Mouse (Mus musculus) kidney, postnatal 10 days (tissue): ENCODE results near the gene Asb3.
A peak's percentile ranks its signal among the peaks of the same experiment; 100 is the strongest.

Experiments
- DNase-seq: peaks from one replicate; pipeline ENCODE4 v3.0.0; 2021; ENCODE audit warnings: mixed read lengths

Asb3 gene

GRCm38 (mm10) chr11:30885171-30885871 is at the start of gene Asb3, which contains the start of gene Gpr75:
Gene Asb3 (plus strand): TSS chr11:30885416.
Gene Gpr75 (plus strand): TSS chr11:30885358.
- DNase-seq: peak; percentile 70

DNA sequence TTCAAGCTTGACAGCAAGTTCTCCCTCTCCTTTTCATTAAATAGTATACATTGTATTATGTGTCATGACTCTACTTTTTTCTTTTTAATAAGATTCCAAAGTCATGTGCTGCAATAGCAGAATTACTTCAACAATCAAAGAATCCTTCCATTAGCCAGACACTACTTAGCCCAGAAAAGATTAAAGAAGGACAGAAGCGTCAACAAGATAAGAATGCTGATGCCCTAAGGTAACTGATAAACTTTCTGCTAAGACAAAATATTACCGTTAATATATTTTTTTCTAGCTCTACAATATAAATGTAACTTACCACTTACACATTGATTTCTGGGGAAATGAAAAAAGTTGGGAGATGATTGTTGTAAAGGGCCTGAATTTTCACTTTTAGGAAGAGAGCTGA is 46.4 kb upstream of the Asb3 start:
- no peak for DNase-seq

DNA sequence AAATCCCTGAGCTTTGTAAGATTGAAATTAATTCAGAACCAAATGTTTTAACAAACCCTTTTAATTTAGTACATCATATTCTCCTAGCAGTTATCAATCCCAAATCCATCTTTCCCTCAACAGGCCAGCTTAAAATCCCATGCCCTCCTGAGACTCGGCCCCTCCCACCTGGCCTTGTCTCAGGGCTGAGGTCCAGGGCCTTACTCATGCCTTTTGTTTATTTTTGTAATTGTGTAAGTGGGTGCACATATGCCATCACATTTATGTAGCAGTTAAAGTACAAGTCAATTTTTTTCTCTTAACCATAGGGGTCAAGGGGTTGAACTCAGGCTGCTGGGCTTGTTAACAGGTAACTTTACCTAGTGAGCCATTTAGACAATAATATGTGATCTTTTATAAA is 40.9 kb upstream of the Asb3 start:
- DNase-seq: no peak

DNA sequence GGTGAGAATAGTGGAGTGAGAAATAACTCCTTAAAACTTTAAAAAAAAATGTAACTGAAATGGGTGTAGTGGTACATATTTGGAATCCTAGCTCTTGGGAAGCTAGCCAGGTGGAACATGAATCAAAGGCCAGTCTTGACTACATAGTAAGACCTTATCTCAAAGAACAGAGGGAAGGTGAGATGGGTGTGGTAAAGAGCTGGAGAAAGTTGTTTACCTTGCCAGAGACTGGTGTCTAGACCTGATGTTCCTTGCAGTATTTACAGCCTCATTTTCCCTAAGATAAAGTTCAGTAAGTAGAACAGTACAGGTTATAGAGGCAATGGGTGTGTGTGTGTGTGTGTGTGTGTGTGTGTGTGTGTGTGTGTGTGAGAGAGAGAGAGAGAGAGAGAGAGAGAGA is 12.8 kb upstream of the Asb3 start:
- DNase-seq: no peak

GRCm38 (mm10) chr11:30888153-30888552 is 2.9 kb downstream of the Asb3 start:
- DNase-seq: no peak

GRCm38 (mm10) chr11:30896201-30896600 is 11.0 kb downstream of the Asb3 start:
- DNase-seq: no peak

DNA sequence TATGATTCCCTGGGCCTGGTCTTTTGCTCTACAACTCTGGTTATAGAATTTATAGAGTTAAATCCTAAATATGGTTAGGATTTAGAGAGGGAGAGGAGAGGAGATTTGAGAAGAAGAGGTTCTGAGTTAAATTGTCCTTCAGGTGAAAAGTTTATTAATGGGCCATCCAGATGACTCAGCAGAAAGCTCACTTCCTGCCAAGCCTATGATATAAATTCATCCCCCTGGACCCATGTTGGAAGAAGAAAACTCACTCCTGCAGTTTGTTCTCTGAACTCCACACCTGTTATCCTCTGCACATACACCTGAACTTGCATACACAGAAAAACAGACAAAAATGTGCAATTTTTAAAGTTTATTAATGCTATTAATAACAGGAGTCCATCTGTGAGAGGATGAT is 14.1 kb downstream of the Asb3 start:
- DNase-seq: no peak

DNA sequence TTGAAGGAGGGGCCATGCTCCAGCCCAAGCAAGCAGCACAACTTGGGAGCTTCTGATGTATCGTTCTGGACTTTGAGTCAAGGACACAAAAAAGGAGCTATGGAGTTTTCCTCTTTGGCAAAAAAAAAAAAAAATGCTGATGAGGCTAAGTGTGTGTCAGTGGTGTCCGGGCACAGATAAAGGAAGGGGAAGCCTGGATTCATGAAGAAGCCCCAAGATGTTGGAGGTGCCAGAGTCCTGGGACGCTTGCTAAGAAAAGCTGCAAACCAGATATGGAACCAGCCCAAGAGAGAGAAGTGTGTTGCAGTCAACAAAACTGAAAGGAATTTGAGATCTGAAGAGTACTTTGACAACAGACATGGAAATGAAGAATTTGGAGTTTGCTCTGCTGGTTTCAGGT is 27.1 kb downstream of the Asb3 start:
- no peak for DNase-seq

DNA sequence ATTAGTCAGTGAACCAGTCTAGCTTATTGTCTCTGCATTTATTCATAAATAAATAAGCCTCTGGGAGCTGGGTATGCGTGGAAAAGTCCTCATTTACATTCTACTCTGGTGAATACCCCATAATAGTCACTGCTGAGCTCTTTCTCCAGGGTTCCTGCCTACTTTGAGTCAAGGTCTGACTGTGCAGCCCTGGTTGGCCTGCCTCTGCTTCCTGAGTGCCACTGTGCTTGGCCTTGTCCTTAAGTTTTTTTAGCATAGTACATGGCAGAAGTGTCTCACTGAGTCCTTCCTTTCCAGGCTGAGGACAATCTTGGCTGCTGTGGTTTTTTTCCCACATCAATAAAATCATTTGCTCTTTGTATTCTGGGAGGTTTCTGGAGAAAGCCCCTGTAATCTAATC is 35.4 kb downstream of the Asb3 start:
- DNase-seq: no peak

DNA sequence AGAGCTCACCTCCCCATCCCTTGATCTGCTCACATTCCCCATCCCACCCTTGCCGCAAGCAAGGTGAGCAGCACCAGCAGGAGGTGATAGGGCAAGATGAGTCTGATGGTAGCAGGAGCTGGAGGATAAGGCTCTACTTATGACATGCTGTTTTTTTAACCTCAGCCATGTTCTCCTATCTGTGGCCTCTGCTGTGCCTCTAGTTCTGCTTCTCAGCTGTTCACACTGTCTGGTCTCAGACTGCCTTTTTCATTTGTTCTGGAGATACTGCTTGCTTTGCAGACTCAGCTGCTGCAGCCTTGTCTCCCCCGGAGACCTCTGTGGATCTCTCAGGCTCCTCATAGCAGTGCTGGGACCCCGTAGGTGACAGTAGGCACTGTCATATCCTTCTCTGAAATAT is 38.1 kb downstream of the Asb3 start:
- no peak for DNase-seq

DNA sequence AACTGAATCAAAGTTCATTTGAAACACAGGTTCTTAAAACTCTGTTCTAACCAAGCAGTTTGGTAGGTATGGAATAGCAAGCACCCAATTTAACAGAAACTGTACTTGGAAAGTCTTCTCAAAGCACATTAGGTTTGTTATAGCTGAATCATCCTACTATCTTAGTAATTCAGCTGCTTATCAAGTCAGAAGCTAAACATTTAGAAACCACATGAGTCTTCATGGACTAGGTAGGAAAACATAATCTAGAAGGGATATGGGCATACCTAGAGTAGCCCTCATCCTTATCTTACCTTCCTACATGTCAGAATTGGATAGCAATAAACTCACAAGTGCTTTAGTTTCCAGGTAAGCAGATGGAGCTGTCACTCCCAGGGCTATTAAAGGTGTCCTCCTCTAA is 42.9 kb downstream of the Asb3 start:
- no peak for DNase-seq

DNA sequence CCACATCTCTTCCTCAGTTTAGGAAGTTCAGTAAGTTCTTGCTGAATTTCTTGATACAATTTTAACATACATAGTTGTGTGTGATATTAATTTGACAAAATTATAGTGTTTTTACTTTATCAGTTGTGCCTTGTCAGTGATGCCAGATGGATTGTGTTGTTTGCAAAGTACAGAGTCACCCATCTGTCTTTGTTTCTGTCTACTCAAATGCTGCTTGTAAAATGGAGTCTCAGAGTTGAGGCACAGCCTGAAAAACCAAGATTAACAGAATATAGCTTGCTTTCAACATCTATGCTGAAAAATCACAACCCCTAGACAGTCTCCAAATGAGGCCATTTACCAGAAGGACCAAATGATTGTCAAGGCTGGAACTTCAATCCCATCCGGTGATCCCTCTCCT is 43.3 kb downstream of the Asb3 start:
- DNase-seq: no peak

GRCm38 (mm10) chr11:30943522-30943921 is 58.3 kb downstream of the Asb3 start:
- no peak for DNase-seq

DNA sequence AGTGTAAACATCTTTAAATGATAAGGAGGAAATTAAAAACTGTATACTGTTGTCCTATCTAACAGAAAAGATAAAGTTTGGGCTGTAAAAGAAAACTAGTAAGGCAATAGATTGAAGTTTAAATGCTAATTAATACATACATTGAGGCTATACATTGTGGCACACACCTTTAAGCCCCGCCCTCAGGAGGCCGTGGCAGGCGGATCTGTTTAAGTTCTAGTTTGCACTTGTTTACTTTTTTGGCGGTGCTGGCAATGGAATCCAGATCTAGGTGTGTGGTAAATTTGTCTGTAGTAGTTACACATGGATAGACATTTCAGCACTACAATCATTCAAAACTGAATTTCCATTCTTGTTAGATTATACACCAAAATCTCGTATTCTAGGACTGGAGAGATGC is 67.6 kb downstream of the Asb3 start:
- DNase-seq: no peak

- DNase-seq: peak; percentile 64
Observed at GRCm38 (mm10) chr11:30953469-30954154, 68.4 kb downstream of the Asb3 start.

DNA sequence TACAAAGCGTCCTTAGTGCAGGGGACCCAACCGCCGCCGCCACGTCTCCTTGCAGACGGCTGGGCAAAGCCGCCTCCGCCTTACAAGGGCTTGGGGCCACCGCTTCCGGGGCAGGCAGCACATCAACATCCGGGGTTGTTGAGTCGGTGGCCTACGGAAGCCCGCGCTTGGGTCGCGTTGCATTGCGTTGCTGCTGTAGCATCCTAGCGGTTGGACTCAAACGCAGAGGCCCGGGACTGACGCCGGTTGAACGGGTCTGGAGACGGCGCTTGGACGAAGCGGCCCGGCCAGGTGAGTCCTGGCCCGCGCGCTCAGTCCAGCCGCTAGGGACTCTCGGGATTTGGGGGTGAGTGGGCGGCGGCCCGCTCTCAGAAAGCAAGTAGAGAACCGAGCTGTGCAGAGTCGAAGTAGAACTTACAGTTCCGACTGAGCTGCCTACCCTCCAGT is 69.1 kb downstream of the Asb3 start, which contains the start of gene Erlec1:
Erlec1 (minus strand) TSS at position 57 of the 447 bp plus-strand sequence.
- peak; percentile 93 for DNase-seq

DNA sequence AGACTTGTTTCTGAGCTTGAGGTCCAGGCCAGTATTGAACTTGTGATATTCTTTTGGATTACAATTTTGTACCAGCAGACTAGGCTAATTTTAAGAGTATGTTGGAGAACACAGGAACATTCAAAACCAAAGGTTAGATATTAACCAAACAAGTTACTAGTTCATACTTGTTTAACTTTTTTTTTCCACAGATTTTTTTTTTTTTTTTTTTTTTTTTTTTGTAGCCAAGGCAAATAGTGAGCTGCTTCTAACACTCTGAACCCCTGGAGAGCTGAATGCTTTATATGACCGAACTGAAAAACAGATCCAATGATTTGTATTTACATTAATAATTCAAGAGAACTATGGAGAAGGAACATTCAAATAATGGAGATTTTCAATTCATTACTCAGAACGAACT is 100.0 kb downstream of the Asb3 start:
- DNase-seq: no peak

- DNase-seq: peak; percentile 95
Observed at GRCm38 (mm10) chr11:30985877-30986624, 100.8 kb downstream of the Asb3 start, which contains the start of gene Chac2. Gene Chac2 (minus strand): TSS chr11:30986350.

- no peak for DNase-seq
Observed at GRCm38 (mm10) chr11:30986625-30987017, 101.4 kb downstream of the Asb3 start.

GRCm38 (mm10) chr11:30996670-30997069 is 111.5 kb downstream of the Asb3 start:
- DNase-seq: no peak

- DNase-seq: no peak
Observed at GRCm38 (mm10) chr11:30998199-30998598, 113.0 kb downstream of the Asb3 start.

GRCm38 (mm10) chr11:30998704-30999103 is 113.5 kb downstream of the Asb3 start:
- no peak for DNase-seq

DNA sequence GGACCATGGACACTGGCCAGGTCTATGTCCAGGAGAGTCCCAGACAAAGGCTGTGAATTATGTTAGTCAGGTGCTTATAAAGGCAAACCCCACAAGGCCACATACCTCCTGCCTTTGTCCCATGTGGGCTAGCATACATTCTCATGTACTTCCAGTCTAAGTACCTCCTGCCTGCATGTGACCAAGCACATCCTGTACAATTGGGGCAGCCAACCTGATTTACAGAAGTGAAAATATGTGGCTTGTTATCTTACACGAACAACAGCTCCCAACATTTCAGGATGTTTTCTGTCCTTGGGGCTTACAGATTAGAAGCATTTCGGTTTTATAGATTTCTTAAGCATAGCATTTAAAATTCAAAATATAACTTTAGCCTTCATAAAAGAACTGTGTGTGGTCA is 114.8 kb downstream of the Asb3 start:
- DNase-seq: no peak
